ENCODE assay signal across 27 mouse cellular contexts in genomic region chr17:25644761-25645160, GRCm38 (mm10).
DNase-seq lines count a peak whose midpoint lies in the region; ATAC-seq and TF ChIP-seq lines count a peak whose summit lies in the region.
"Had no signal": no experiment of that assay in that cellular context is flagged by ENCODE, and none has a peak within 500 bp of the region (broad histone marks: within the 10 kb centered on the region; RNA-seq: fewer than 3 reads in every experiment).

No protein-coding gene starts in this region.

- ATAC-seq in hindbrain, embryonic 13.5 days (ENCODE audit: low FRiP score), result no peak
- no peak for ATAC-seq in embryonic facial prominence, embryonic 14.5 days (ENCODE audit: low read depth)
- ATAC-seq: forebrain, embryonic 13.5 days; forebrain, embryonic 16.5 days; intestine, postnatal 0 days; Patski had no signal

- H3K36me3 ChIP-seq in hindbrain, embryonic 10.5 days, result peaks cover 45% of the 10 kb centered on the region
- H3K36me3 ChIP-seq in hindbrain, embryonic 13.5 days, result peaks cover 10% of the 10 kb centered on the region; the same call in 1 of the 2 replicates
- H3K36me3 ChIP-seq in CH12.LX (replicated peaks in 1 of 2; ENCODE audit: control insufficient read depth in 1 of 2, insufficient read depth in 1 of 2, low read length in 1 of 2), result peaks cover 15 to 49% of the 10 kb centered on the region in 2 experiments
- 0 out of 2 replicates have a peak, but pooled peaks cover 7% of the 10 kb centered on the region for H3K36me3 ChIP-seq in embryonic facial prominence, embryonic 14.5 days (ENCODE audit: control insufficient read depth, insufficient read depth, low read length)
- H3K36me3 ChIP-seq: hindbrain, embryonic 15.5 days had no signal

- peak overlapping the region; percentile 77; the same call in 1 of the 2 replicates for H3K27ac ChIP-seq in hindbrain, embryonic 10.5 days
- no peak overlapping the region for H3K27ac ChIP-seq in hindbrain, embryonic 13.5 days
- H3K27ac ChIP-seq in CH12.LX (ENCODE audit: insufficient read depth, low read depth), result peak overlapping the region; percentile 93
- peak overlapping the region; percentile 48; the same call in 1 of the 2 replicates for H3K27ac ChIP-seq in embryonic facial prominence, embryonic 14.5 days (replicated peaks; ENCODE audit: low read depth, low read length)
- H3K27ac ChIP-seq: embryonic facial prominence, embryonic 12.5 days; forebrain, embryonic 13.5 days; heart, embryonic 15.5 days; hindbrain, embryonic 15.5 days had no signal

- H3K27me3 ChIP-seq in hindbrain, embryonic 10.5 days (ENCODE audit: insufficient read depth, poor library complexity, severe bottlenecking), result no peaks in the 10 kb centered on the region
- H3K27me3 ChIP-seq in hindbrain, embryonic 13.5 days, result no peaks in the 10 kb centered on the region
- H3K27me3 ChIP-seq in CH12.LX (replicated peaks), result no peaks in the 10 kb centered on the region
- no peaks in the 10 kb centered on the region for H3K27me3 ChIP-seq in embryonic facial prominence, embryonic 14.5 days (replicated peaks; ENCODE audit: control insufficient read depth, insufficient read depth, low read length)
- H3K27me3 ChIP-seq: embryonic facial prominence, embryonic 12.5 days; forebrain, embryonic 13.5 days; heart, embryonic 12.5 days; heart, embryonic 15.5 days; hindbrain, embryonic 15.5 days; Patski had no signal

- H3K9me3 ChIP-seq in hindbrain, embryonic 10.5 days, result no peaks in the 10 kb centered on the region
- no peaks in the 10 kb centered on the region for H3K9me3 ChIP-seq in hindbrain, embryonic 13.5 days
- H3K9me3 ChIP-seq in CH12.LX (replicated peaks; ENCODE audit: low read length), result no peaks in the 10 kb centered on the region
- H3K9me3 ChIP-seq in embryonic facial prominence, embryonic 14.5 days (ENCODE audit: control insufficient read depth, low read length), result no peaks in the 10 kb centered on the region
- H3K9me3 ChIP-seq: embryonic facial prominence, embryonic 12.5 days; forebrain, embryonic 13.5 days; G1E; heart, embryonic 12.5 days; heart, embryonic 15.5 days; hindbrain, embryonic 15.5 days had no signal

- 90% methylated on average over 3 of the region's 3 CpGs for whole genome bisulfite sequencing in hindbrain, embryonic 10.5 days
- WGBS in hindbrain, embryonic 13.5 days, result 85% methylated on average over 3 of the region's 3 CpGs
- WGBS in embryonic facial prominence, embryonic 14.5 days, result 84% methylated on average over 3 of the region's 3 CpGs

- peaks cover 65% of the 10 kb centered on the region for H3K4me1 ChIP-seq in hindbrain, embryonic 10.5 days (replicated peaks)
- H3K4me1 ChIP-seq in hindbrain, embryonic 13.5 days (replicated peaks), result peaks cover 54% of the 10 kb centered on the region
- H3K4me1 ChIP-seq in CH12.LX (ENCODE audit: control insufficient read depth in 1 of 2, insufficient read depth in 2 of 2), result peaks cover 28 to 44% of the 10 kb centered on the region in 2 experiments
- H3K4me1 ChIP-seq in embryonic facial prominence, embryonic 14.5 days (ENCODE audit: control insufficient read depth, insufficient read depth, low read length), result peaks cover 19% of the 10 kb centered on the region
- H3K4me1 ChIP-seq: heart, embryonic 15.5 days had no signal

- in situ Hi-C loops in CH12.LX (cut with MboI; ENCODE audit: low pct_ligation_motif_present, low pct_unique_long_range_greater_than_20kb, low sequenced_read_pairs), result no loop called here

- H3K4me2 ChIP-seq in hindbrain, embryonic 13.5 days, result no peak overlapping the region
- H3K4me2 ChIP-seq in CH12.LX (ENCODE audit: insufficient read depth, low read depth, poor library complexity, severe bottlenecking), result peak overlapping the region; percentile 59
- no peak overlapping the region for H3K4me2 ChIP-seq in embryonic facial prominence, embryonic 14.5 days (ENCODE audit: low read depth, low read length)
- H3K4me2 ChIP-seq: embryonic facial prominence, embryonic 12.5 days; forebrain, embryonic 13.5 days; heart, embryonic 12.5 days; heart, embryonic 15.5 days; hindbrain, embryonic 15.5 days had no signal

- no peak overlapping the region for H3K4me3 ChIP-seq in hindbrain, embryonic 10.5 days
- H3K4me3 ChIP-seq in hindbrain, embryonic 13.5 days, result no peak overlapping the region
- peak overlapping the region in 2 of 3 experiments; percentile 16 to 53 for H3K4me3 ChIP-seq in CH12.LX (replicated peaks in 1 of 3; ENCODE audit: low read depth in 2 of 3, low read length in 2 of 3, poor library complexity in 1 of 3)
- H3K4me3 ChIP-seq in embryonic facial prominence, embryonic 14.5 days (ENCODE audit: low read depth, low read length), result no peak overlapping the region
- H3K4me3 ChIP-seq: embryonic facial prominence, embryonic 12.5 days; forebrain, embryonic 13.5 days; heart, embryonic 12.5 days; heart, embryonic 15.5 days; hindbrain, embryonic 15.5 days had no signal

- no peak for TF ChIP-seq CTCF in CH12.LX (conservative IDR thresholded peaks at IDR 0.05 in 1 of 2, IDR thresholded peaks at IDR 0.05 in 1 of 2; ENCODE audit: low read depth in 2 of 2, low read length in 2 of 2)

- no peak for TF ChIP-seq POLR2A in CH12.LX (IDR thresholded peaks at IDR 0.05; ENCODE audit: low read depth, low read length)

- no peak for TF ChIP-seq RAD21 in CH12.LX (IDR thresholded peaks at IDR 0.05; ENCODE audit: low read depth, low read length)

- H3K79me2 ChIP-seq in CH12.LX (replicated peaks; ENCODE audit: control insufficient read depth, extremely low read depth, insufficient read depth, poor library complexity, severe bottlenecking), result no peaks in the 10 kb centered on the region

- DNase-seq in hindbrain, embryonic 10.5 days (ENCODE audit: low spot score), result no peak
- DNase-seq in A20 (ENCODE audit: low read depth, low spot score), result peak; percentile 64
- no peak for DNase-seq in CH12.LX (ENCODE audit: extremely low read depth)
- no peak for DNase-seq in embryonic facial prominence, embryonic 14.5 days (ENCODE audit: low spot score)
- no peak for DNase-seq in lung, adult 18-20 months
- no peak for DNase-seq in lung, postnatal 14 days
- DNase-seq in thymus, postnatal 4 days, result no peak
- DNase-seq: adrenal gland, postnatal 10 days; adrenal gland, postnatal 36 days; cerebellum, adult 18-20 months; cerebellum, adult 9-10 months; cerebellum, postnatal 36 days; embryo, embryonic 11 days; gastrocnemius, postnatal 25 days; heart, adult 18-20 months; heart, postnatal 10 days; heart, postnatal 36 days had no signal

- TF ChIP-seq EP300 in CH12.LX (IDR thresholded peaks at IDR 0.05; ENCODE audit: low read length), result no peak

- dilution Hi-C loops in CH12.LX (cut with MboI; ENCODE audit: extremely low pct_ligation_motif_present, extremely low pct_unique_long_range_greater_than_20kb, low sequenced_read_pairs), result no loop called here

- no peak overlapping the region for H3K9ac ChIP-seq in hindbrain, embryonic 13.5 days
- H3K9ac ChIP-seq in CH12.LX (ENCODE audit: insufficient read depth, low read depth), result peak overlapping the region; percentile 38
- no peak overlapping the region for H3K9ac ChIP-seq in embryonic facial prominence, embryonic 14.5 days (ENCODE audit: low read depth, low read length)
- H3K9ac ChIP-seq: embryonic facial prominence, embryonic 12.5 days; forebrain, embryonic 13.5 days; heart, embryonic 12.5 days; heart, embryonic 15.5 days; hindbrain, embryonic 15.5 days had no signal

TF ChIP-seq in CH12.LX, 34 proteins besides CTCF, POLR2A, EP300 and RAD21:
- TF ChIP-seq CHD2 (IDR thresholded peaks at IDR 0.05; ENCODE audit: low read length), result no peak
- TF ChIP-seq ZMIZ1 (IDR thresholded peaks at IDR 0.05; ENCODE audit: low read depth, low read length), result no peak
- TF ChIP-seq PAX5 (IDR thresholded peaks at IDR 0.05; ENCODE audit: low read length), result no peak
- no peak for TF ChIP-seq POLR2AphosphoS2 (IDR thresholded peaks at IDR 0.05; ENCODE audit: low read depth, low read length)
- TF ChIP-seq MEF2A (IDR thresholded peaks at IDR 0.05; ENCODE audit: borderline replicate concordance, low read depth, low read length), result peak; percentile 82
- peak; percentile 45; the same call in 1 of the 2 replicates for TF ChIP-seq IRF4 (IDR thresholded peaks at IDR 0.05; ENCODE audit: low read depth, low read length)
- no peak for TF ChIP-seq ZC3H11A (IDR thresholded peaks at IDR 0.05; ENCODE audit: low read depth, low read length)
- TF ChIP-seq SIN3A (IDR thresholded peaks at IDR 0.05; ENCODE audit: low read length), result no peak
- no peak for TF ChIP-seq MAZ (IDR thresholded peaks at IDR 0.05; ENCODE audit: low read depth, low read length)
- no peak for TF ChIP-seq NRF1 (IDR thresholded peaks at IDR 0.05; ENCODE audit: low read depth, low read length)
- no peak for TF ChIP-seq NELFE (IDR thresholded peaks at IDR 0.05; ENCODE audit: low read depth, low read length)
TF ChIP-seq in CH12.LX: peak in this region for 2.

Comparison
In these comparisons a context has a peak if more than half of its experiments do, and no peak if none do; other contexts are left out.
1. H3K4me3 ChIP-seq: peak in CH12.LX (2 of 3); none in hindbrain, embryonic 10.5 days (single experiment), hindbrain, embryonic 13.5 days (single experiment) and embryonic facial prominence, embryonic 14.5 days (single experiment).